Mouse (Mus musculus) frontal cortex, postnatal 25 days (tissue): ENCODE results near the gene 2900011O08Rik.
A peak's percentile ranks its signal among the peaks of the same experiment; 100 is the strongest.
"Not testable (repeated sequence)": the region's sequence is repeated elsewhere in the genome, so short reads cannot be mapped to it uniquely, and the experiment has no call there.

Experiments used
- DNase-seq, 2 experiments: peaks; one replicate each; pipeline ENCODE4 v3.0.0; 2022; ENCODE audit warnings: low spot score in 2 of 2

2900011O08Rik gene

DNA sequence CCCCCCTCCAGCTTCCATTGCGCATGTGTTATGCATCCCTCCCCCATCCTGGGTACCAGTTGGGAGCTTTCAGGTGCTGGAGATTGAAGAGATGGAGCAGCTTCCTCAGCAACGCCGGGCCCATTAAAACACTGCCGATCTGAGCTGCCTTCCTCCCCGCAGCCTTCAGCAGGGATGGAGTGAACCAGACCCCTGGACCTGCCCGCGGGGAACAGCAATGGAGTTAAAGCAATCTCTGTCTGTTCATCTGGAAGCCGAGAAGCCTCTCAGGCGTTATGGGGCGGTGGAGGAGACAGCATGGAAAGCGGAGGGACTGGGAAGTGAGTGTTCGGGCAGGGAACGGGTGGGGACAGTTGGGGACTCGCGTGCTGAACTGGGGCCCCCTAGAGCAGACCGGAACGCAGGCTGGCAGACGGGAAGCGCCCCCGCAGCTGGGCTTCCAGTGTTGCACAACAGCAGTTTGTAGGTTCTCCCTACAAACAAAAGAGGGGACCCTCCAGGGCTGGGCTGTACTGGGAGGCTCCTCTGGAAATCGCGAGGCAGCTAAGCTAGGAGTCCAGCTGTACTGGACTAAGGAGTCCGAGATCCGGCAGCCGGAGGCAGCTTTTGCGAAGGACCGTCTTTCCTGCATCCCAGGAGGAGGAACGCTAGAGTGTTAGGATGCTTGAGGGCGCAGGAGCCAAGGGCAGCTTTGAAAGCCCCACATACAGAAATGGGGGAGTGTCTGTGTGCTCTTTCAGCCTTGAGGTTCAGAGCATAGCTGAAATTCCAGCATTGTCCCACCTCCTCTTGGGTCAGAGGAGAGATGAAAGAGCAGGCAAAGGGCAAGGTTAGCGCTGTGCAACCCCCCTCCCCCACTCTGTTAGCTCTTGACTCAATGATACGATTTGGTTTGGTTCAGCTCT, at the start of gene 2900011O08Rik, which contains the start of gene Ifitm7:
Gene 2900011O08Rik, plus strand, starts transcription at position 31 of the 905 bp plus-strand sequence.
Gene Ifitm7, minus strand, starts transcription at position 315 of the 905 bp plus-strand sequence.
- DNase-seq = peak; percentile 31 to 33

DNA sequence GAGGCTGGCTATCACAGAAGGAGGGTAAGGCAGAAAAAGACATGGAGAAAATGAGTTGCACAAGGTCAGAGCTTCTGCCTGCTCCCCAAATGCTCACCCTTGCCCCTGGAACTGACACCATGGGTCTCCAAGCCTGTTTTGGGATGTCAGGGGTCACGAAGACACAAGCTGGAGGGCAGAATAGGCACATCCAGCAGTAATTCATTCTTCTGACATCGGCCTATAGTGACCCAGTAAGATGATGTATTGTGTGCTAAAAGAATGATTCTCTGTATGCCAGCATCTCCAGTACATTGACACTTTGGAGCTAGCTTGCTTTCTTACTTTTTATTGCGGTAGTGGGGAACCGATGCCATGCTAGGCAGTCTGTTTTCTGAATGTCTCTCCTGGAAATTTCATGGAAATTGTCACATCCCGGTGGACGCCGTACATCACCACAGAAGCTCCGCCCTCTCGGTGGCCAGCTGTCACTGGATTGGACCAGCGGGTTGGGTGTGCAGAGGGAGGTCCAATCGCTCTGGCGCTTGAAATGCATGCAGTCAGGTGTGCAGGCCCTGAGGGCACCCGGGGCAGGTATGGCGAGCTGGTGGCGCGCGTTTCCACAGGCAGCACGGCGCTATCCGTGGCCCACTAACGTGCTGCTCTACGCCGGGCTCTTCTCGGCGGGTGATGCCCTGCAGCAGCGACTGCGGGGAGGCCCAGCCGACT, 46.1 kb upstream of the 2900011O08Rik start:
- peak; percentile 63 to 67 for DNase-seq

GRCm38 (mm10) chr16:13940847-13941395, 45.5 kb upstream of the 2900011O08Rik start:
- DNase-seq = no peak

GRCm38 (mm10) chr16:13944178-13944577, 42.2 kb upstream of the 2900011O08Rik start:
- DNase-seq = no peak

DNA sequence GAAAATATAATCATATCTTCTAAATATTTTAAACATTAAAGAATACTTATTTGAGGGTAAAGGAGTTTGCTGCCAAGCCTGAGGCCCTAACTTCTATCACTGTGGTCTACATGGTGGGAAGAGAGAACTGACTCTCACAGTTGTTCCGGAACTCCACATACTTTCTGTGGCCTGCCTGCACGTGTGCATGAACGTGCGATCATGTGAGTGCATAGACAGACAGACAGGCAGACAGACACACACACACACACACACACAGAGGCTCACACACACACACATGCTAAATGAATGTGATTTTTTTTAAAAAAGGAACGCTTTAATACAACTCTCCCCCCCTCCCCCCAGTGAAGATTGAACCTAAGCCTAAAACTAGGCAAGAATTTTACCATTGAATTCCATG, 41.7 kb upstream of the 2900011O08Rik start:
- no peak for DNase-seq

DNA sequence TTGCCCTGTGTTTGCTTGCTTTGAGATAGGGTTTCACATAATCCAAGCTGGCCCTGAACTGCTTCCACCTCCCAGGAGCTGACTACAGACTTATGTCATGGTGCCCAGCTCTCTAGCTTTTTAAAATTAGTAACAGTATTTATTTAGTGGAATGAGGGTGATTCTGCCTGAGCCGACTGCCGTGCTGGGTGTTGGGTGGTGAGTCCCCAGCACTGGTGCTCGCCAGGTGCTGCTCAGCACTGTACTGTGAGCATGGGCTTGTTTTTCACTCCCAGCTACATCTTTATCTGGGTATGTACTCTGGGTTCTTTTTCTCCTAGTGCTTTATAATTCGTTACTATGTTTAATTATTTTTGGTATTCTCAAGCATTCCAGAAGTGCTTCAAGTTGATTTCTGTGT, 41.3 kb upstream of the 2900011O08Rik start:
- DNase-seq = no peak

GRCm38 (mm10) chr16:13946306-13946705, 40.1 kb upstream of the 2900011O08Rik start:
- no peak for DNase-seq

GRCm38 (mm10) chr16:13951245-13951644, 35.2 kb upstream of the 2900011O08Rik start:
- no peak for DNase-seq

DNA sequence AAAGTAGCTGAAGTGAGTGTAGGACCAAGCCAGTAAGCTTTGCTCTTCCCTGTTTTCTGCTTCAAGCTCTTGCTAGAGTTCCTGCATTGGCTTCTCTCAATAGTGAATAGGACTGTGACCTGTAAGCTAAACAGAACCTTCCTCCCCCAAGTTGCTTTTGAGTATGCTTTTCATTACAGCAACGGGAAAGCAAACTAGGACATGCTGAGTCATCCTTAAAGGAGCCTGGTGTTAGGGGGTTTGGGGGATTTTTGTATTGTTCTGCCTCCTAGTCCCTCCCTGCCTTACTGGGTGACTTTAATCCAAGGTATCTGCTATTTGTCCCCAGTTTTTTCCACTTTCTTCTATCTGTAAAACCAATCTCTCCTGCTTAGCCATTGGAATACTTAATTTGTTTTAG, 24.4 kb upstream of the 2900011O08Rik start:
- no peak for DNase-seq

GRCm38 (mm10) chr16:13969096-13969495, 17.3 kb upstream of the 2900011O08Rik start:
- DNase-seq = no peak

GRCm38 (mm10) chr16:13972051-13972450, 14.4 kb upstream of the 2900011O08Rik start:
- no peak for DNase-seq

- DNase-seq = not testable (repeated sequence)
These were observed 10.0 kb upstream of the 2900011O08Rik start for GRCm38 (mm10) chr16:13976358-13976896.

DNA sequence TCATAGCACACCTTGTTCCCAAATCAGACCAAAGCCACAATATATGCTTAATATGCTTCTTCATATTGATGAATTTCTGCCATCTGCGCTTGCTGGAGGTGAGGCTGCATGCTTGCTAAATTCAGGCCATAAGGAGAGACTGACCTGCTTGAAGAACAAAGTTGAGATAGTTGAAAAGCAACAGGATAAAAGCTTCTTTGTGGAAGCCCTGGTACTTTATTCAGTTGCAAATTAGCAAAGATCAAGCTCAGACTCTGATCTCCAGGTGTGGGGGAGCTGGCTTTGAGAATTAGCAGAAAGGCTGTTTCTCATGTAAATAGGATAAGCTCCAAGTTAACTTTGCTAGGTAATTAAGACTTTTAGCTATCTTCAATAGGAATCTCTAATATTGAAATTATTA, 9.4 kb upstream of the 2900011O08Rik start:
- DNase-seq = not testable (repeated sequence)

GRCm38 (mm10) chr16:13981726-13982125, 4.7 kb upstream of the 2900011O08Rik start:
- not testable (repeated sequence) for DNase-seq

GRCm38 (mm10) chr16:13983161-13983560, 3.2 kb upstream of the 2900011O08Rik start:
- DNase-seq = no peak

DNA sequence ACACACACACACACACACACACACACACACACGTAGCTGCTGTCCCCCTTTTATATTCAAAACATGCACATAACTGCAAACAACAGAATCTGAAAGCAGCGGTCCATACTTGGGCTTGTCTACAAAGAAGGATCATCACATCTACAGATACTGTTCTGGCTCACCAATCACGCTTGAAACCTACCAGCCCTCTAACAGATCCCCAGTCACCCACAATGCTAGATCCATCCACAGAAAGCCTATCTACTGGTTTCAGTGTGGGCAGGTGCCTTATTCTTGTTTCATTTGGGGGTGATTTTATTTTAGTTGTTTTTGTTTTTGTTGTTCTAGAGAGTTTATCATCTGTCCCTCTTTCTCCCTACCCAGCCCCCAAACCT, 219 bp upstream of the 2900011O08Rik start:
- DNase-seq = no peak

- no peak for DNase-seq
These were observed 6.3 kb downstream of the 2900011O08Rik start for GRCm38 (mm10) chr16:13992518-13993248.

- DNase-seq = no peak
These were observed 7.7 kb downstream of the 2900011O08Rik start for GRCm38 (mm10) chr16:13994076-13994475.

DNA sequence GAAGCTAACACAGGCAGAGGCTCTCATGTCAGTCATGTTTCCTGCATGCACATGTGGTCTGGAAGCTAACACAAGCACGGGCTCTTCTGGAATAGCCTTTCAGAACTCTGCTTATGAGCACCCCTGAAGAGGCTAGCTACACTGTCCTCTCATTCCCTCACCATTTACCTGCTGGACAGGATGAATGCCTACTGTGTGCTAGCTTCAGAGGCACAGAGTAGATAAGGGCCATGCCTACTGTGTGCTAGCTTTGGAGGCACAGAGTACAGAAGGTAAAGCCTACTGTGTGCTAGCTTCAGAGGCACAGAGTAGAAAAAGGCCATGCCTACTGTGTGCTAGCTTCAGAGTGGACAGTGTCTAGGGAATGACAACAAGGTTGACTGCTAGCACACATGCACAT, 8.1 kb downstream of the 2900011O08Rik start:
- no peak for DNase-seq

DNA sequence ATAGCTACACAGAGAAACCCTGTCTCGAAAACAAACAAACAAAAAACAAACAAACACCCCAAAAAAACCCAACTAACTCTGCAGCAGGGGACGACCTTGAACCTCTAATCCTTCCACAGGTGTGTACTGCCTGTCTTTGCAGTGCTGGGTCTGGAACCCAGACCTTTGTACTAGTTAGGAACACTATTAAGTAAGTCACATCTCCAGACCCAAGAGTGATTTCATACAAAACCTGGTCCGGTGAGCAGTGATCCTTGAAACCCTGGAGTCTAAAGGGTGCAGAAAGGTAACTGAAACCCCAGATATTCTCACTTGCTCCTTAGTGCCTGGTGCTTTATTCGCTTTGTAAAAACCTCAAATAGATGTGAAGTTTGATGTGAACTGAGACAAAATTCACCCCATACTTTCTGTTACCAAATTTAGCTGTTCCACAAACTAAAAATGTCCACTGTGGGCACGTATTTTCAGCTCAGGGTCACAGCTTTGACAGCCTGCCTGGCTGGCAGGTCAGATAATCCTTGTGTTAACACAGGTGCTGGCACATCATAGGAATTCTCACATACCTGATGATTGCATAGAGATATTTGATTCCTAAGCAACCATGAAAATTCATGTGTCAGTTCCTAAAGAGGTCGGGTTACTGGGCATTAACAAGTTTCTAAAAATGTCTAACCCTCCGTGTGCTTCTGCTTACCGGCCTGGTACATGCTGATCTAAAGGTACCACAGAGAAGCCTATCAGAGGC, 17.2 kb downstream of the 2900011O08Rik start:
- no peak for DNase-seq

DNA sequence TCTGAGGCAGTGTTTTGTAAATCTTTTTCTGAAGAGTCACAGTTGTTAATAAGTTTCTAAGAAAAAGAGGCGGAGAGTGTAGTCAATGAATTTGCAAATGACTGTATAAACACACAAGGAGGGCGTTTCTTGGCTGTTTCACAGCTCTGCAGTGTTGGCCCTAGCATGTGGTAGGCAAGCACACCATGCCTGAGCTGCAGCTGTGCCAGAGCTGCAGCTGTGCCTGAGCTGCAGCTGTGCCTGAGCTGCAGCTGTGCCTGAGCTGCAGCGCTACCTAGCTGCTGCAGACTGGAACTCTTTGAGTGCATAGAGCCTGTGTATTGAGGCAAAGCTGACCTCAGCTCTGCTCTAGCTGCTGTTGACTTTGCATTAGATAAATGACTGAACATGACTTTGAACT, 17.8 kb downstream of the 2900011O08Rik start:
- no peak for DNase-seq
